Comparison of ENCODE assay signal across 10 mouse cellular contexts in the genomic region with DNA sequence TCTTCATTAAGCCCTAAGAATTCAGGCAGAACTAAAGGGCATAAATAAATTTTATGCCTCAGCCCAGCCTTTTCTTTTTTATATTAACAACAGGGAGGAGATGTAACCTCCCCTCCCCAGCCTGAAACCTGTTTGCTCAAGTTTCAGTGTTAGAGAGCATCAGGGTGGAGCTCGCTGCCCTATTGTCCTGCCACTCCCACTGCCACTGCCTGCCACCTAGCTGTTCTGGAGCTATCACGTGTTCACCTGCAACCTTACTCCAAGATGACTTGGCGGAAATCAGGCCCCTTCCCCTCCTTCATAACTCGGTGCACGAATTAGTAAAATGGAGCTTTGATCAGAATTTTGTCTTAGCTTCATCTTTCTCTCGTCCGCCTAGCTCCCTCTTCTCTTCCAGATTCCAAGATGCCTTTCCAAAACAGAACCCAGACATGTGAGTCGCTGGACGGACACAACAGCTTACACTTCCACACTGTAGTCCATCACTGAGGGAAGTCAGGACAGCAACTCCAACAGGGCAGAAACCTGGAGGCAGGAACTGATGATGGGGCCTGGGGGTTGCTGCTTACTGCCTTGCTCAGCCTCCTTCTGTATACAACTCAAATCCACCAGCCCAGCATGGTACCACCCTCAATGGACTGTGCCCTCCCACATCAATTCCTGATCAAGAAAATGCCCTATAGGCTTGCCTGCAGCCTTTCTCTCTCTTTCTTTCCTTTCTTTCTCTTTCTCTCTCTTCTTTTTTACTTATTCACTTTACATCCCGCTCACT. TPM values are rescaled to one million over a fixed set of nuclear protein-coding genes. Genes with fewer than 3 reads are reported as not detected.
DNase-seq lines count a peak whose midpoint lies in the region; ATAC-seq and TF ChIP-seq lines count a peak whose summit lies in the region.
"Not testable (repeated sequence)": the region's sequence is repeated elsewhere in the genome, so short reads cannot be mapped to it uniquely, and the experiment has no call there.
"Had no signal": no experiment of that assay in that cellular context is flagged by ENCODE, and none has a peak within 500 bp of the region (broad histone marks: within the 10 kb centered on the region; RNA-seq: fewer than 3 reads in every experiment).

No protein-coding gene starts in this region.

- not testable (repeated sequence) for DNase-seq in ES-E14 (ENCODE audit: low read depth, low spot score); intestine, embryonic 14.5 days (ENCODE audit: low spot score)
- DNase-seq in kidney, adult 2 months = peak; percentile 14

- H3K4me1 ChIP-seq in ES-E14 (ENCODE audit: control insufficient read depth in 2 of 2, insufficient read depth in 2 of 2, low read length in 2 of 2, poor library complexity in 1 of 2); embryonic facial prominence, embryonic 13.5 days; intestine, embryonic 14.5 days (replicated peaks; ENCODE audit: control insufficient read depth, insufficient read depth, low read length); kidney, adult 2 months (ENCODE audit: control insufficient read depth, insufficient read depth, low read length); small intestine, adult 2 months (ENCODE audit: control insufficient read depth, insufficient read depth, insufficient read length, low read length): not testable (repeated sequence)
- peaks cover 10% of the 10 kb centered on the region for H3K4me1 ChIP-seq in forebrain, embryonic 12.5 days
- peaks cover 12% of the 10 kb centered on the region for H3K4me1 ChIP-seq in forebrain, embryonic 16.5 days (replicated peaks; ENCODE audit: control insufficient read depth, insufficient read depth, low read length)
- peaks cover 11% of the 10 kb centered on the region for H3K4me1 ChIP-seq in megakaryocyte, embryonic 14.5 days

- not testable (repeated sequence) for H3K9me3 ChIP-seq in ES-E14 (ENCODE audit: control insufficient read depth, insufficient read depth, low read depth, low read length); embryonic facial prominence, embryonic 13.5 days; forebrain, embryonic 12.5 days; forebrain, embryonic 16.5 days (ENCODE audit: control insufficient read depth, low read length); intestine, embryonic 14.5 days (ENCODE audit: control insufficient read depth, low read length); megakaryocyte, embryonic 14.5 days

- H3K4me2 ChIP-seq in embryonic facial prominence, embryonic 13.5 days; forebrain, embryonic 12.5 days; forebrain, embryonic 16.5 days (ENCODE audit: low read length); intestine, embryonic 14.5 days (ENCODE audit: low read length): not testable (repeated sequence)

- in situ Hi-C loops in ES-E14 (cut with MboI; ENCODE audit: low sequenced_read_pairs in 2 of 2, unreplicated experiment in 2 of 2) = not testable (repeated sequence)

- TF ChIP-seq CTCF in kidney, adult 2 months (conservative IDR thresholded peaks at IDR 0.05; ENCODE audit: insufficient read depth, insufficient read length, low read depth, low read length); small intestine, adult 2 months (IDR thresholded peaks at IDR 0.05; ENCODE audit: extremely low read depth, insufficient read length, insufficient replicate concordance, low read depth, low read length): not testable (repeated sequence)

- H3K4me3 ChIP-seq in ES-E14 (ENCODE audit: insufficient read depth in 1 of 2, low read depth in 1 of 2, low read length in 2 of 2, poor library complexity in 1 of 2, severe bottlenecking in 1 of 2); embryonic facial prominence, embryonic 13.5 days; forebrain, embryonic 12.5 days (replicated peaks); forebrain, embryonic 16.5 days (replicated peaks; ENCODE audit: low read length); intestine, embryonic 14.5 days (ENCODE audit: low read depth, low read length); kidney, adult 2 months (ENCODE audit: insufficient read depth, low read depth, low read length); small intestine, adult 2 months (ENCODE audit: low read depth, low read length): not testable (repeated sequence)
- peak overlapping the region; percentile 33 for H3K4me3 ChIP-seq in megakaryocyte, embryonic 14.5 days (replicated peaks)

- not testable (repeated sequence) for TF ChIP-seq POLR2A in kidney, adult 2 months (IDR thresholded peaks at IDR 0.05; ENCODE audit: low read depth, low read length); small intestine, adult 2 months (IDR thresholded peaks at IDR 0.05; ENCODE audit: low read depth, low read length)

- WGBS in embryonic facial prominence, embryonic 13.5 days = 78% methylated on average over 10 of the region's 10 CpGs
- WGBS in forebrain, embryonic 12.5 days = 85% methylated on average over 10 of the region's 10 CpGs
- WGBS in forebrain, embryonic 16.5 days = 76% methylated on average over 10 of the region's 10 CpGs
- 82% methylated on average over 10 of the region's 10 CpGs for WGBS in intestine, embryonic 14.5 days
- WGBS in kidney, adult 2 months = 51% methylated on average over 10 of the region's 10 CpGs
- WGBS in small intestine, adult 2 months = 43% methylated on average over 10 of the region's 10 CpGs

- H3K36me3 ChIP-seq in ES-E14 (ENCODE audit: control insufficient read depth, insufficient read depth, low read length, poor library complexity, severe bottlenecking); forebrain, embryonic 12.5 days (replicated peaks); forebrain, embryonic 16.5 days (ENCODE audit: control insufficient read depth, insufficient read depth); kidney, adult 2 months (ENCODE audit: control insufficient read depth, insufficient read depth, low read length); megakaryocyte, embryonic 14.5 days (replicated peaks; ENCODE audit: low read length): not testable (repeated sequence)
- H3K36me3 ChIP-seq in embryonic facial prominence, embryonic 13.5 days = peaks cover 10% of the 10 kb centered on the region
- H3K36me3 ChIP-seq in intestine, embryonic 14.5 days (ENCODE audit: control insufficient read depth, insufficient read depth, low read length) = peaks cover 13% of the 10 kb centered on the region
- peaks cover 13% of the 10 kb centered on the region for H3K36me3 ChIP-seq in small intestine, adult 2 months (ENCODE audit: control insufficient read depth, insufficient read depth, low read length)

- not testable (repeated sequence) for H3K27me3 ChIP-seq in embryonic facial prominence, embryonic 13.5 days; forebrain, embryonic 12.5 days; forebrain, embryonic 16.5 days (replicated peaks; ENCODE audit: control insufficient read depth, insufficient read depth, low read length); intestine, embryonic 14.5 days (replicated peaks; ENCODE audit: control insufficient read depth, insufficient read depth, low read length); kidney, adult 2 months (replicated peaks; ENCODE audit: control insufficient read depth, insufficient read depth, low read length); megakaryocyte, embryonic 14.5 days (replicated peaks); small intestine, adult 2 months (ENCODE audit: control insufficient read depth, insufficient read depth, low read length)

- H3K9ac ChIP-seq in ES-E14 (ENCODE audit: insufficient read depth, low read depth, low read length, poor library complexity, severe bottlenecking); embryonic facial prominence, embryonic 13.5 days; forebrain, embryonic 12.5 days; forebrain, embryonic 16.5 days (replicated peaks; ENCODE audit: low read depth, low read length); intestine, embryonic 14.5 days (ENCODE audit: low read length): not testable (repeated sequence)

- not testable (repeated sequence) for ATAC-seq in embryonic facial prominence, embryonic 13.5 days (ENCODE audit: insufficient number of reproducible peaks, insufficient read depth, low FRiP score, low TSS enrichment, low read depth)
- ATAC-seq in forebrain, embryonic 12.5 days (ENCODE audit: low FRiP score) = peak; percentile 33; the same call in 1 of the 2 replicates
- peak; percentile 51; the same call in 1 of the 2 replicates for ATAC-seq in forebrain, embryonic 16.5 days
- ATAC-seq in intestine, embryonic 14.5 days (replicated peaks; ENCODE audit: low FRiP score, low TSS enrichment, low read depth) = 0 out of 2 replicates have a peak, but pooled peaks have one; percentile 27

- peak overlapping the region; percentile 36; the same call in 1 of the 2 replicates for H3K27ac ChIP-seq in ES-E14 (ENCODE audit: insufficient read depth, low read depth, low read length, poor library complexity, severe bottlenecking)
- peak overlapping the region; percentile 33; the same call in 1 of the 2 replicates for H3K27ac ChIP-seq in embryonic facial prominence, embryonic 13.5 days
- peak overlapping the region; percentile 65 for H3K27ac ChIP-seq in forebrain, embryonic 12.5 days
- H3K27ac ChIP-seq in forebrain, embryonic 16.5 days (ENCODE audit: low read length) = peak overlapping the region; percentile 17
- H3K27ac ChIP-seq in intestine, embryonic 14.5 days (ENCODE audit: low read depth) = not testable (repeated sequence)
- H3K27ac ChIP-seq in kidney, adult 2 months (ENCODE audit: insufficient read depth, low read depth, low read length) = peak overlapping the region; percentile 48
- peak overlapping the region; percentile 47; the same call in 1 of the 2 replicates for H3K27ac ChIP-seq in small intestine, adult 2 months (ENCODE audit: insufficient read depth, low read depth, low read length)

RNA-seq across cellular contexts. Expression of a gene that starts 31.2 kb away (rescaled TPM):
- 28.4 and 57.8 TPM in 2 replicates for total RNA-seq in ES-E14 (2012; rRNA removed)
- polyA plus RNA-seq in embryonic facial prominence, embryonic 13.5 days (2015; fragmentation: Nextera tagmentation; extraction: Ambion mirVana) = 15.6 and 21.2 TPM in 2 replicates
- polyA plus RNA-seq in forebrain, embryonic 12.5 days (2016; fragmentation: Nextera tagmentation; extraction: Ambion mirVana) = 6.7 and 7.3 TPM in 2 replicates
- polyA plus RNA-seq in forebrain, embryonic 16.5 days (2015; fragmentation: Nextera tagmentation; extraction: Ambion mirVana) = 9.1 and 9.5 TPM in 2 replicates
- 23.4 and 24.8 TPM in 2 replicates for polyA plus RNA-seq in intestine, embryonic 14.5 days (2014; fragmentation: Nextera tagmentation; extraction: Ambion mirVana)
- polyA plus RNA-seq in kidney, adult 2 months (2012; rRNA removed) = 16.8 and 17.4 TPM in 2 replicates
- polyA plus RNA-seq in megakaryocyte, embryonic 14.5 days (2012; ENCODE audit: insufficient read depth, low replicate concordance) = not detected in 2 replicates
- polyA plus RNA-seq in small intestine, adult 2 months (2012; rRNA removed) = 6.2 and 8.6 TPM in 2 replicates
- polyA plus RNA-seq: activated CD4-positive, CD25-positive, alpha-beta regulatory T cell, adult 4 months; CD4-positive, CD25-positive, alpha-beta regulatory T cell, adult 4 months had no signal
